Mouse (Mus musculus) G1E (cell line): ENCODE measurements around the gene Adam30. TPM values are rescaled to one million over a fixed set of nuclear protein-coding genes. Genes with fewer than 3 reads are reported as not detected.

Experiments used
- ATAC-seq: 2 replicates; pipeline ENCODE4 v1.8.0; 2016; ENCODE audit warnings: mild to moderate bottlenecking; ENCODE audit not compliant: insufficient number of reproducible peaks, poor library complexity, low FRiP score, severe bottlenecking; ENCODE audit errors: extremely low read depth
- DNase-seq: peaks from one replicate; pipeline ENCODE4 v3.0.0; 2012; ENCODE audit warnings: low spot score
- H3K27me3 ChIP-seq: 2 replicates; pipeline ENCODE4 v1.6.1; 2012; ENCODE audit warnings: mild to moderate bottlenecking, low read length, inconsistent platforms; ENCODE audit not compliant: insufficient read depth
- H3K36me3 ChIP-seq: replicated peaks from 2 replicates; pipeline ENCODE3; 2012; ENCODE audit warnings: mild to moderate bottlenecking, inconsistent platforms
- H3K4me1 ChIP-seq: 2 replicates; pipeline ENCODE4 v1.6.1; 2012; ENCODE audit warnings: low read depth, low read length, inconsistent platforms, mixed read lengths; ENCODE audit not compliant: insufficient read depth
- H3K4me3 ChIP-seq: 2 replicates; pipeline ENCODE4 v1.5.1; 2012; ENCODE audit warnings: low read depth, mild to moderate bottlenecking, inconsistent platforms, low read length, moderate library complexity, mixed read lengths
- H3K9me3 ChIP-seq: replicated peaks from 2 replicates; pipeline ENCODE4 v1.6.1; 2012; ENCODE audit warnings: inconsistent platforms
- CTCF ChIP-seq: IDR thresholded peaks from 2 replicates; pipeline ENCODE4 v1.5.1; 2012; ENCODE audit warnings: low read depth, low read length, inconsistent platforms, mixed read lengths
- GATA1 ChIP-seq: IDR thresholded peaks from 2 replicates; pipeline ENCODE4 v1.6.1; 2012; ENCODE audit warnings: borderline replicate concordance, low read length, inconsistent platforms, mixed read lengths
- GATA2 ChIP-seq: IDR thresholded peaks from 2 replicates; pipeline ENCODE4 v1.6.1; 2012; ENCODE audit warnings: low read depth, low read length, inconsistent platforms, borderline replicate concordance
- POLR2AphosphoS5 ChIP-seq: IDR thresholded peaks from 2 replicates; pipeline ENCODE4 v1.6.1; 2012; ENCODE audit warnings: low read depth, low read length, inconsistent platforms; ENCODE audit not compliant: insufficient replicate concordance
- TAL1 ChIP-seq: conservative IDR thresholded peaks from 2 replicates; pipeline ENCODE4 v1.6.1; 2012; ENCODE audit warnings: low read depth, low read length, inconsistent platforms, mixed read lengths
- polyA plus RNA-seq: library from polyadenylated mRNA; stranded (reverse); fragments of >175 nt; gene quantifications from 2 replicates; pipeline ENCODE4 v1.2.3, GENCODE M21; 2012
- total RNA-seq, 2 experiments: library from RNA; stranded (forward) in 1 of 2; stranded (reverse) in 1 of 2; fragments of 200-1000 nt in 1 of 2; fragments of >200 nt in 1 of 2; fragmentation: Nextera tagmentation in 1 of 2; gene quantifications; 2 replicates each; pipeline ENCODE4 v1.2.3; 2014 to 2017

Adam30 gene
- total and polyA plus RNA-seq, 3 experiments, result 0.05 TPM; not detected in 2

DNA sequence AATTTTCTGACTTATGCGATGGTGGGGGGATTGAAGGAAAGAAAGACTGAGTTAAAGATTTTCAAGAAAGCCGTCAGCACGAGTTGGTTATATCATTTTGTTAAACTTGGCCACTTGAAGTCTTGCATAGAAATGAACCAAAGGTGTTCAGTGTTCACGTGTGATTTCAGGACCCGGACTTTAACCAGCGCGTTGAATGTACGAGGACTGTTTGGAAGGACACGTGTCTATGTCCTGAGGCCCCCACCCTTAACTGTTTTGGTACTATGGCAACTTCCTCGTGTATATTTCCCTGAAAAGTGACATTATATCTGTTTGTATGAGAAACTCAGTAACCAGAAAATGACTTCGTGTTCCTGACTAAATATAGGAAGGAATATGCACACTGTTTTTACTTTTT lies 10.5 kb upstream of the Adam30 start:
- no peaks in the 10 kb centered on the region for H3K27me3 ChIP-seq
- peaks cover 48% of the 10 kb centered on the region for H3K9me3 ChIP-seq
- TF ChIP-seq GATA1 (no peak), TAL1 (no peak), GATA2 (no peak), POLR2AphosphoS5 (no peak), CTCF (no peak)
- H3K4me1 ChIP-seq, result no peaks in the 10 kb centered on the region
- DNase-seq, result no peak
- no peaks in the 10 kb centered on the region for H3K36me3 ChIP-seq
- ATAC-seq, result no peak
- no peak overlapping the region for H3K4me3 ChIP-seq

DNA sequence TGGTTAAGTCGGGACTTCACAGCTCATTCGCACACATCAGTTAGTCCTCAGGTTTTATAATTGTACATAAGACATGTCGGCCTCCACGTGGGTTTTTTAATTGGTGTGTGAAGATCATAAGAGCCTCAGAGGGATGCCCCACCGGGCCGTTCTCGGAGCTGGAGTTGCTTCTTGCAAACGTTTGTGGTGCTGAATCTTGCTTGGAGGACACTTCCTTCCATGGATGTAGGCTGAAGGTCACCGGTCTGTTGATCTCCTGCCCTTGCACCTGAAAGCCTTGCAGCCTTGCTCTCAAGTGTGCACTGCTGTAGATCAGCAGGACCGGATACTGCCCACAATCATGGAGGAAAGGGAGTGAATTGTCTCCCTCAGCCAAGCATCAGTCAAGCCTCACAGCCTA lies 9.4 kb upstream of the Adam30 start:
- DNase-seq, result no peak
- Histone ChIP-seq H3K4me1 (no peaks in the 10 kb centered on the region), H3K4me3 (no peak overlapping the region), H3K36me3 (no peaks in the 10 kb centered on the region), H3K27me3 (no peaks in the 10 kb centered on the region), H3K9me3 (peaks cover 41% of the 10 kb centered on the region)
- ATAC-seq, result no peak
- TF ChIP-seq TAL1, result no peak
- no peak for TF ChIP-seq GATA2
- TF ChIP-seq POLR2AphosphoS5, result no peak
- no peak for TF ChIP-seq GATA1
- TF ChIP-seq CTCF, result no peak

DNA sequence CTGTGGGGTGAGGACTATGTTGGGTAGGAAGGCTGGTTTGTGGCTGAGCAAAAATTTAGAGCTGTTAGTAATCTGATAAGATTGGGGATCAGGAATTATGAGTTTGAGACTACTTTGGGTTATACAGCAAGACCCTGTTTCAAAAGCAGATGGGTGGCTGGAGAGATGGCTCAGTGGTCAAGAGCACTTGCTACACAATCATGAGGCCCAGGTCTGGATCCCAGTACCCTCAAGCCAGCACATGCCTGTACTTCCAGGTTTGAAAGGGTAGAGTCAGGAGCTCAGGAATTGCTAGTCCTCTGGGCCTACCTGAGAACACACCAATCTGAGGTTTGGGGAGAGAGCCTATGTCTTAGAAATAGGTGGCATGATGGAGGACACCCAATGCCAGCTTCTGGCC lies 7.0 kb upstream of the Adam30 start:
- TF ChIP-seq TAL1, result no peak
- TF ChIP-seq POLR2AphosphoS5, result no peak
- no peak for TF ChIP-seq GATA2
- TF ChIP-seq CTCF, result no peak
- no peak overlapping the region for H3K4me3 ChIP-seq
- no peaks in the 10 kb centered on the region for H3K4me1 ChIP-seq
- H3K9me3 ChIP-seq, result peaks cover 20% of the 10 kb centered on the region
- H3K36me3 ChIP-seq, result no peaks in the 10 kb centered on the region
- ATAC-seq (no peak), DNase-seq (no peak)
- no peaks in the 10 kb centered on the region for H3K27me3 ChIP-seq

DNA sequence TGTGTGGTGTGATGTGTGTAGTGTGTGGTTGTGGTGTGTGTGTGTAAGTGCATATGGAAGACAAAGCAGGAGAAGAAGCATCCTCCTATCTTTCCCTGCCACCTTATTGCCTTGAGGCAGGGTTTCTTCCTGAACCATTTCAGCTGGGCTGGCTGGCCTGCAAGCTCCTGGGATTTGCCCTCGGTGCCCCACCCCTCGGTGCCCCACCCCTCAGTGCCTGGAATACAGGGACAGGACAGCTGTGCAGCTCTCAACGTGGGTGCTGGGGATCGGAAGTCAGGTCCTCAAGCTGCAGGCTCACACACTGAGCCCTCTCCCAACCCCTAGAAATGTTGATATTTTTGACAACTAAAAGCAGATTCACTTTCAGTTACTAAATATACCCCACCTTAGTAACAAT lies 4.3 kb upstream of the Adam30 start:
- no peaks in the 10 kb centered on the region for H3K36me3 ChIP-seq

DNA sequence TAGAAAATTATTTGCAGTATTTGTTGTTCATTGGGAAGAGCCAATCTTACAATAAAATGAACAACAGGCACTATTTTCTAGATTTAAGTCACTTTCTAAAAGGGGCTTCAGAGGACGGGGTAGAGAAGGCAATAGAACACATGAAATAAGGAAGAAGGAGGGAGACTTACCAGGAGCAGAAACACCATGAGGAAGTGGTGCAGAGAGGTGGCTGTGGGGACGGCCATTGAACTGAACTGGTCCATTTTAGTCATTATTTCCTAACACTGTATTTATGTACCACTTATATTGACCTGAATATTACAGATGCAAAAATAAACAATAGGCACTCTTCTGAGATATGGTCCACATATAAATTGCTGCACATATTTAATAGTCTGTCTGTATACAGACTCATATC lies 3.4 kb upstream of the Adam30 start:
- no peak for ATAC-seq
- no peak for TF ChIP-seq POLR2AphosphoS5
- Histone ChIP-seq H3K4me1 (no peaks in the 10 kb centered on the region), H3K27me3 (no peaks in the 10 kb centered on the region), H3K4me3 (no peak overlapping the region), H3K36me3 (no peaks in the 10 kb centered on the region), H3K9me3 (peaks cover 25% of the 10 kb centered on the region)
- no peak for DNase-seq

More for the DNA sequence above, 4.3 kb upstream of the Adam30 start:
- Histone ChIP-seq H3K4me3 (no peak overlapping the region), H3K9me3 (peaks cover 24% of the 10 kb centered on the region), H3K4me1 (no peaks in the 10 kb centered on the region), H3K27me3 (no peaks in the 10 kb centered on the region)
- no peak for ATAC-seq
- DNase-seq, result no peak
- TF ChIP-seq POLR2AphosphoS5 (no peak), CTCF (no peak), GATA1 (no peak), TAL1 (no peak), GATA2 (no peak)

DNA sequence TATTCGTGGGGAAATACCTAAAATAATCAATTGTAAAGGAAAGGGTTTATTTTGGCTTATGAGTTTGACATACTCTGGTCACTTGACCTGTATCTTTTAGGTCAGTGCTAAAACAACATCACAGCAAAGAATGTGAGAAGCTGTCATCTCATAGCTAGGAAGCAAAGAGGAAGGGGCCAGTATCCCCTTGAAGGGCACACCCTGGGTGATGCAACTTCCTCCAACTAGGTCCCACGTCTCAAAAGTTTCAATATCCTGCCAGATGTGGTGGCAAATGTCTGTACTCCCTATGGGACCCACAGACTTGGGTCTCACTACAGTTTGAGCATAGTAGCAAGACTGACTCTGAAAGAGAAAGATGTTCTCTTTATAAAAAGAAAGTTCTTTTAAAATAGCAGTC lies 2.8 kb upstream of the Adam30 start:
- TF ChIP-seq TAL1 (no peak), GATA2 (no peak), POLR2AphosphoS5 (no peak), GATA1 (no peak), CTCF (no peak)
- Histone ChIP-seq H3K9me3 (peaks cover 28% of the 10 kb centered on the region), H3K36me3 (no peaks in the 10 kb centered on the region), H3K27me3 (no peaks in the 10 kb centered on the region), H3K4me3 (no peak overlapping the region), H3K4me1 (no peaks in the 10 kb centered on the region)
- DNase-seq, result no peak
- no peak for ATAC-seq

DNA sequence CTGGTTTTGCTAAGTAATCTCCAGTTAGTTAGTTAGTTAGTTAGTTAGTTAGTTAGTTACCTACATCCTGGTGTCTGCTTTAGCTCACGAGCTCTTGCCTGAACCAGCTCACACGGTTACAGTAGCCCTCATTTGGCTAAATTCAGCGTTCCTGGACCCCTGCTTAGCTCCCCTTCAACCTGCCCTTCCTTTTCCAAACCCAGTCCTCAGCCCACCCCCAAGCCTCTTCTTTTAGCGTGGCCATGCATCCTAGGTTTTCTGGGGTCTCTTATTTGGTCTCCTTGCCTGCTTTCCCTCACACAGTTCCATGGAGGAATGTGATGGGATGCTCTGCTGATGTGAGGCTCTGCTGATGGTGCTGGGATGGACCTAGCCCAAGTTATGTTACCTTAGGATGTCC lies 1.8 kb upstream of the Adam30 start:
- TF ChIP-seq GATA1, result no peak
- Histone ChIP-seq H3K27me3 (no peaks in the 10 kb centered on the region), H3K4me3 (no peak overlapping the region), H3K36me3 (no peaks in the 10 kb centered on the region), H3K4me1 (no peaks in the 10 kb centered on the region), H3K9me3 (peaks cover 31% of the 10 kb centered on the region)
- ATAC-seq (no peak), DNase-seq (no peak)
